Mouse (Mus musculus): Measurements from ENCODE around the gene Sod3.

Gene Sod3

GRCm38 (mm10) chr5:52363468-52364150, at the start of gene Sod3:
TSS of gene Sod3 (plus strand) at chr5:52363791.
- DNase-seq: peak; percentile 20 to 46

GRCm38 (mm10) chr5:52316926-52317325, 46.7 kb upstream of the Sod3 start:
- no peak for DNase-seq

- DNase-seq: no peak
These were observed 44.1 kb upstream of the Sod3 start for GRCm38 (mm10) chr5:52319499-52319898.

- no peak for DNase-seq
These were observed 31.5 kb upstream of the Sod3 start for GRCm38 (mm10) chr5:52332120-52332519.

- DNase-seq: no peak
These were observed 28.0 kb upstream of the Sod3 start for GRCm38 (mm10) chr5:52335590-52335989.

- DNase-seq: no peak
These were observed 24.5 kb upstream of the Sod3 start for GRCm38 (mm10) chr5:52339134-52339533.

GRCm38 (mm10) chr5:52346890-52347289, 16.7 kb upstream of the Sod3 start:
- DNase-seq: no peak

- DNase-seq: no peak
These were observed 13.1 kb upstream of the Sod3 start for GRCm38 (mm10) chr5:52350451-52350850.

GRCm38 (mm10) chr5:52351561-52351960, 12.0 kb upstream of the Sod3 start:
- DNase-seq: no peak

GRCm38 (mm10) chr5:52352730-52353129, 10.9 kb upstream of the Sod3 start:
- DNase-seq: no peak

- peak; percentile 25 to 53 for DNase-seq
These were observed 9.2 kb upstream of the Sod3 start for GRCm38 (mm10) chr5:52354441-52354840.

- no peak for DNase-seq
These were observed 8.0 kb upstream of the Sod3 start for GRCm38 (mm10) chr5:52355612-52356011.

GRCm38 (mm10) chr5:52357175-52357754, 6.3 kb upstream of the Sod3 start:
- no peak for DNase-seq

- DNase-seq: no peak
These were observed 5.5 kb upstream of the Sod3 start for GRCm38 (mm10) chr5:52358120-52358519.

GRCm38 (mm10) chr5:52360286-52361049, 3.1 kb upstream of the Sod3 start:
- no peak for DNase-seq

GRCm38 (mm10) chr5:52362776-52363467, 669 bp upstream of the Sod3 start:
- no peak for DNase-seq

- DNase-seq: no peak
These were observed 930 bp downstream of the Sod3 start for GRCm38 (mm10) chr5:52364521-52364920.

- DNase-seq: no peak
These were observed 2.3 kb downstream of the Sod3 start for GRCm38 (mm10) chr5:52365930-52366329.

GRCm38 (mm10) chr5:52366661-52367060, 3.1 kb downstream of the Sod3 start:
- no peak for DNase-seq

- peak; percentile 41 to 55 for DNase-seq
These were observed 4.6 kb downstream of the Sod3 start for GRCm38 (mm10) chr5:52367866-52368840.

GRCm38 (mm10) chr5:52370901-52371300, 7.3 kb downstream of the Sod3 start:
- no peak for DNase-seq

GRCm38 (mm10) chr5:52375847-52376246, 12.3 kb downstream of the Sod3 start:
- DNase-seq: no peak

Measured in cerebellum, postnatal 25 days (tissue).